Mouse (Mus musculus) hindbrain, postnatal 0 days (tissue): ENCODE data around the gene Pth1r. TPM values are rescaled to one million over a fixed set of nuclear protein-coding genes. Genes with fewer than 3 reads are reported as not detected.

ENCODE experiments used
- ATAC-seq: fragments of 200-750 bp; cut with Nextera tagmentation; 2 replicates; pipeline ENCODE4 v1.8.0; 2017; ENCODE audit warnings: mild to moderate bottlenecking, moderate TSS enrichment, moderate library complexity
- DNase-seq: peaks from one replicate; pipeline ENCODE4 v3.0.0-alpha.2; 2015; ENCODE audit warnings: low spot score
- H3K27ac ChIP-seq: fragments of 300-500 bp; sonication (generic); 2 replicates; pipeline ENCODE4 v1.5.1; 2014; ENCODE audit warnings: mild to moderate bottlenecking
- H3K27me3 ChIP-seq: fragments of 300-500 bp; sonication (generic); 2 replicates; pipeline ENCODE4 v1.6.1; 2014; ENCODE audit warnings: low read length, mixed read lengths; ENCODE audit not compliant: insufficient read depth
- H3K36me3 ChIP-seq: fragments of 300-500 bp; sonication (generic); 2 replicates; pipeline ENCODE4 v1.6.1; 2014; ENCODE audit warnings: low read length, mixed read lengths; ENCODE audit not compliant: insufficient read depth
- H3K4me1 ChIP-seq: fragments of 300-500 bp; sonication (generic); 2 replicates; pipeline ENCODE4 v1.6.1; 2014; ENCODE audit warnings: antibody characterized with exemption, low read length, mixed read lengths; ENCODE audit not compliant: insufficient read depth
- H3K4me2 ChIP-seq: fragments of 300-500 bp; sonication (generic); 2 replicates; pipeline ENCODE4 v1.6.1; 2014; ENCODE audit warnings: low read depth, mild to moderate bottlenecking, low read length, moderate library complexity, mixed read lengths
- H3K4me3 ChIP-seq: fragments of 300-500 bp; sonication (generic); 2 replicates; pipeline ENCODE4 v1.5.1; 2014; ENCODE audit warnings: low read length
- H3K9ac ChIP-seq: fragments of 300-500 bp; sonication (generic); replicated peaks from 2 replicates; pipeline ENCODE4 v1.6.1; 2014; ENCODE audit warnings: mild to moderate bottlenecking, low read length, moderate library complexity, mixed read lengths
- H3K9me3 ChIP-seq: fragments of 300-500 bp; sonication (generic); 2 replicates; pipeline ENCODE4 v1.6.1; 2016; ENCODE audit warnings: low read length, mixed read lengths
- CTCF ChIP-seq: IDR thresholded peaks from 2 replicates; pipeline ENCODE4 v1.5.1; 2016; ENCODE audit warnings: antibody characterized with exemption, control low read depth, low read depth
- WGBS: fragments of 180-500 bp; shearing (Covaris S2); extraction: QIAGEN DNeasy Blood & Tissue Kit; methylation state at CpG from one replicate; pipeline ENCODE4 v1.1.7; 2014; 5-methylcytosine and 5-hydroxymethylcytosine counted together
- polyA plus RNA-seq: library from polyadenylated mRNA; unstranded; fragments of >200 nt; fragmentation: Nextera tagmentation; extraction: Ambion mirVana; gene quantifications from 2 replicates; pipeline ENCODE4 v1.2.1, GENCODE M21; 2015
- total RNA-seq: library from RNA; depleted of rRNA; stranded (reverse); fragments of >200 nt; gene quantifications from 2 replicates; pipeline ENCODE4 v1.2.3, GENCODE M21; 2014

Gene Pth1r
- total and polyA plus RNA-seq, 2 experiments from 2014 or later: 12.5 to 29.2 TPM

GRCm38 (mm10) chr9:110762763-110763162 is 15.8 kb upstream of the Pth1r start:
- 0 out of 2 replicates have a peak, but pooled peaks cover 3% of the 10 kb centered on the region for H3K4me1 ChIP-seq
- TF ChIP-seq CTCF: no peak
- no peak overlapping the region for H3K27ac ChIP-seq
- H3K36me3 ChIP-seq: no peaks in the 10 kb centered on the region
- no peaks in the 10 kb centered on the region for H3K9me3 ChIP-seq
- 75% methylated on average over 10 of the region's 10 CpGs for WGBS
- no peak overlapping the region for H3K4me3 ChIP-seq
- ATAC-seq (no peak), DNase-seq (no peak)
- H3K27me3 ChIP-seq: no peaks in the 10 kb centered on the region
- no peak overlapping the region for H3K4me2 ChIP-seq
- H3K9ac ChIP-seq: no peak overlapping the region

- DNase-seq (no peak), ATAC-seq (no peak)
- Histone ChIP-seq H3K4me2 (no peak overlapping the region), H3K36me3 (no peaks in the 10 kb centered on the region), H3K27ac (no peak overlapping the region), H3K4me3 (no peak overlapping the region), H3K27me3 (no peaks in the 10 kb centered on the region), H3K4me1 (0 out of 2 replicates have a peak, but pooled peaks cover 3% of the 10 kb centered on the region), H3K9ac (no peak overlapping the region), H3K9me3 (no peaks in the 10 kb centered on the region)
- WGBS: 75% methylated on average over 8 of the region's 8 CpGs
- TF ChIP-seq CTCF: no peak
These were observed 13.9 kb upstream of the Pth1r start for GRCm38 (mm10) chr9:110760886-110761285.

- H3K4me2 ChIP-seq: no peak overlapping the region
- no peak overlapping the region for H3K4me3 ChIP-seq
- WGBS: 74% methylated on average over 2 of the region's 2 CpGs
- no peak overlapping the region for H3K9ac ChIP-seq
- H3K9me3 ChIP-seq: no peaks in the 10 kb centered on the region
- H3K27me3 ChIP-seq: no peaks in the 10 kb centered on the region
- no peak overlapping the region for H3K27ac ChIP-seq
- 0 out of 2 replicates have a peak, but pooled peaks cover 3% of the 10 kb centered on the region for H3K4me1 ChIP-seq
- no peaks in the 10 kb centered on the region for H3K36me3 ChIP-seq
- DNase-seq (peak; percentile 47), ATAC-seq (no peak)
- TF ChIP-seq CTCF: peak; percentile 64
These were observed 12.3 kb upstream of the Pth1r start for GRCm38 (mm10) chr9:110759265-110759664.

- Histone ChIP-seq H3K9me3 (no peaks in the 10 kb centered on the region), H3K4me3 (no peak overlapping the region), H3K36me3 (no peaks in the 10 kb centered on the region), H3K9ac (no peak overlapping the region), H3K4me1 (0 out of 2 replicates have a peak, but pooled peaks cover 3% of the 10 kb centered on the region), H3K27ac (no peak overlapping the region), H3K4me2 (no peak overlapping the region), H3K27me3 (no peaks in the 10 kb centered on the region)
- ATAC-seq: peak; percentile 78
- TF ChIP-seq CTCF: no peak
- 50% methylated on average over 8 of the region's 8 CpGs for WGBS
- peak; percentile 42 for DNase-seq
These were observed 11.7 kb upstream of the Pth1r start for GRCm38 (mm10) chr9:110758605-110759004.

GRCm38 (mm10) chr9:110757816-110758215 is 10.9 kb upstream of the Pth1r start:
- TF ChIP-seq CTCF: no peak
- Histone ChIP-seq H3K36me3 (no peaks in the 10 kb centered on the region), H3K9ac (no peak overlapping the region), H3K4me1 (0 out of 2 replicates have a peak, but pooled peaks cover 3% of the 10 kb centered on the region), H3K4me2 (no peak overlapping the region), H3K9me3 (no peaks in the 10 kb centered on the region), H3K27ac (no peak overlapping the region), H3K4me3 (no peak overlapping the region), H3K27me3 (no peaks in the 10 kb centered on the region)
- no peak for ATAC-seq
- 78% methylated on average over 5 of the region's 5 CpGs for WGBS
- DNase-seq: no peak

GRCm38 (mm10) chr9:110753773-110754172 is 6.8 kb upstream of the Pth1r start:
- Histone ChIP-seq H3K9me3 (no peaks in the 10 kb centered on the region), H3K4me3 (no peak overlapping the region), H3K9ac (no peak overlapping the region), H3K27ac (no peak overlapping the region), H3K4me1 (0 out of 2 replicates have a peak, but pooled peaks cover 1% of the 10 kb centered on the region), H3K27me3 (no peaks in the 10 kb centered on the region), H3K4me2 (no peak overlapping the region), H3K36me3 (no peaks in the 10 kb centered on the region)
- ATAC-seq (no peak), DNase-seq (no peak)
- TF ChIP-seq CTCF: no peak
- 88% methylated on average over 4 of the region's 4 CpGs for WGBS

GRCm38 (mm10) chr9:110752917-110753435 is 6.0 kb upstream of the Pth1r start:
- no peaks in the 10 kb centered on the region for H3K36me3 ChIP-seq
- H3K27me3 ChIP-seq: no peaks in the 10 kb centered on the region
- ATAC-seq (no peak), DNase-seq (no peak)
- H3K4me1 ChIP-seq: no peaks in the 10 kb centered on the region
- H3K27ac ChIP-seq: no peak overlapping the region
- H3K9ac ChIP-seq: no peak overlapping the region
- no peaks in the 10 kb centered on the region for H3K9me3 ChIP-seq
- no peak overlapping the region for H3K4me3 ChIP-seq
- H3K4me2 ChIP-seq: no peak overlapping the region
- WGBS: 69% methylated on average over 4 of the region's 4 CpGs
- no peak for TF ChIP-seq CTCF
